Mouse (Mus musculus) brain, adult 10 weeks (tissue): Measurements from ENCODE around the gene Shmt2. TPM values are rescaled to one million over a fixed set of nuclear protein-coding genes. Genes with fewer than 3 reads are reported as not detected.

Experiments used
- polyA plus RNA-seq: library from polyadenylated mRNA; stranded (reverse); fragments of 350-450 nt; fragmentation: Illumina TruSeq; extraction: RNeasy Lipid Tissue Mini Kit (QIAGEN cat#74804); gene quantifications from one replicate; pipeline ENCODE4 v1.2.3, GENCODE M21; 2015; ENCODE audit warnings: low read depth, low replicate concordance

Gene Shmt2
- polyA plus RNA-seq, result 26.1 TPM

GRCm38 (mm10) chr10:127522088-127522581 is at the start of gene Shmt2:
TSS of gene Shmt2 (minus strand) at chr10:127522444.

GRCm38 (mm10) chr10:127534036-127534928 is 12.0 kb upstream of the Shmt2 start, which contains the start of gene Nxph4:
TSS of gene Nxph4 (minus strand) at chr10:127534559.

GRCm38 (mm10) chr10:127514764-127515163 is 7.5 kb downstream of the Shmt2 start, which contains the start of gene Ndufa4l2:
TSS of gene Ndufa4l2 (plus strand) at chr10:127514967.

GRCm38 (mm10) chr10:127500894-127501893 is 21.1 kb downstream of the Shmt2 start, which contains the start of gene Stac3:
TSS of gene Stac3 (plus strand) at chr10:127501686.

Other genes with a start within 250 kb of the Shmt2 start
- 25.4 TPM for gene Mbd6, start 233.4 kb downstream of the Shmt2 start, polyA plus RNA-seq
- 67.4 TPM for gene Mars, start 210.7 kb downstream of the Shmt2 start, polyA plus RNA-seq
- gene Arhgap9, start 200.5 kb downstream of the Shmt2 start, polyA plus RNA-seq, result 1.1 TPM
- gene Gli1, start 180.5 kb downstream of the Shmt2 start, polyA plus RNA-seq, result 1.8 TPM
- 0.13 TPM for gene Inhbe, start 168.0 kb downstream of the Shmt2 start, polyA plus RNA-seq
- not detected for gene Inhbc, start 152.0 kb downstream of the Shmt2 start, polyA plus RNA-seq
- gene R3hdm2, start 142.1 kb downstream of the Shmt2 start, polyA plus RNA-seq, result 195 TPM
- gene Stac3, start 20.8 kb downstream of the Shmt2 start, polyA plus RNA-seq, result 4.3 TPM
- gene Ndufa4l2, start 7.5 kb downstream of the Shmt2 start, polyA plus RNA-seq, result 9.8 TPM
- gene Nxph4, start 12.1 kb upstream of the Shmt2 start, polyA plus RNA-seq, result 6.8 TPM
- 158 TPM for gene Lrp1, start 98.7 kb upstream of the Shmt2 start, polyA plus RNA-seq
- gene Stat6, start 120.5 kb upstream of the Shmt2 start, polyA plus RNA-seq, result 11.0 TPM
- 3.3 TPM for gene Nemp1, start 144.5 kb upstream of the Shmt2 start, polyA plus RNA-seq
- gene Nab2, start 146.1 kb upstream of the Shmt2 start, polyA plus RNA-seq, result 30.7 TPM
- 1.2 TPM for gene Myo1a, start 182.7 kb upstream of the Shmt2 start, polyA plus RNA-seq
- gene Tac2, start 202.0 kb upstream of the Shmt2 start, polyA plus RNA-seq, result 23.1 TPM
- 4.3 TPM for gene Zbtb39, start 217.1 kb upstream of the Shmt2 start, polyA plus RNA-seq
- 0.59 TPM for gene Gpr182, start 229.3 kb upstream of the Shmt2 start, polyA plus RNA-seq
- not detected for gene Rdh1, start 237.3 kb upstream of the Shmt2 start, polyA plus RNA-seq
- gene Rdh16f1, start 237.3 kb upstream of the Shmt2 start, polyA plus RNA-seq, result not detected